Mouse (Mus musculus): ENCODE results near the gene Kat7.

GRCm38 (mm10) chr11:95330662-95331061, 20.6 kb upstream of the Kat7 start:
- TF ChIP-seq CTCF (IDR thresholded peaks at IDR 0.05; ENCODE audit: insufficient read depth, low read depth, low read length) (no peak), POLR2A (IDR thresholded peaks at IDR 0.05; ENCODE audit: insufficient read depth, low read depth, low read length) (no peak)
